Mouse (Mus musculus) heart, postnatal 0 days (tissue): Measurements from ENCODE around the gene Igf1r.

ENCODE experiments used
- CTCF ChIP-seq: IDR thresholded peaks from 2 replicates; pipeline ENCODE4 v1.5.1; 2016; ENCODE audit warnings: antibody characterized with exemption, control low read depth, low read depth
- EP300 ChIP-seq: IDR thresholded peaks from 2 replicates; pipeline ENCODE4 v1.6.1; 2016; ENCODE audit warnings: antibody characterized with exemption, low read depth

GRCm38 (mm10) chr7:68065904-68066303 lies 113.3 kb downstream of the Igf1r start:
- no peak for TF ChIP-seq CTCF
- TF ChIP-seq EP300: no peak
